Mouse (Mus musculus) stomach, postnatal 0 days (tissue): ENCODE data around the gene Dhdh.

Source experiments
- CTCF ChIP-seq: IDR thresholded peaks from 2 replicates; pipeline ENCODE4 v1.5.1; 2016; ENCODE audit warnings: antibody characterized with exemption, low read depth, mild to moderate bottlenecking, moderate library complexity
- EP300 ChIP-seq: optimal IDR thresholded peaks from 2 replicates; pipeline ENCODE3; 2016; ENCODE audit warnings: antibody characterized with exemption

- TF ChIP-seq CTCF: no peak
- no peak for TF ChIP-seq EP300
Observed at GRCm38 (mm10) chr7:45435038-45435437, 53.6 kb downstream of the Dhdh start.
